Mouse (Mus musculus) spleen, adult 10 weeks (tissue): ENCODE results near the gene St6galnac6. TPM values are rescaled to one million over a fixed set of nuclear protein-coding genes. Genes with fewer than 3 reads are reported as not detected.

ENCODE experiments used
- polyA plus RNA-seq: library from polyadenylated mRNA; stranded (reverse); fragments of 350-450 nt; fragmentation: Illumina TruSeq; extraction: RNeasy Lipid Tissue Mini Kit (QIAGEN cat#74804); gene quantifications from one replicate; pipeline ENCODE4 v1.2.3, GENCODE M21; 2015; ENCODE audit warnings: low replicate concordance; ENCODE audit not compliant: insufficient read depth

Gene St6galnac6
- 11.3 TPM for polyA plus RNA-seq

GRCm38 (mm10) chr2:32599409-32599808, at the start of gene St6galnac6:
Gene St6galnac6, plus strand, starts transcription at chr2:32599709.

GRCm38 (mm10) chr2:32570698-32571494, 28.6 kb upstream of the St6galnac6 start, which contains the start of gene Dpm2:
Gene Dpm2, plus strand, starts transcription at chr2:32570858.

GRCm38 (mm10) chr2:32574497-32574896, 25.0 kb upstream of the St6galnac6 start, which contains the start of gene Pip5kl1:
Gene Pip5kl1, plus strand, starts transcription at chr2:32574797.

GRCm38 (mm10) chr2:32575586-32576160, 23.8 kb upstream of the St6galnac6 start, which contains the start of gene 9430097D07Rik:
Gene 9430097D07Rik, minus strand, starts transcription at chr2:32575684.

DNA sequence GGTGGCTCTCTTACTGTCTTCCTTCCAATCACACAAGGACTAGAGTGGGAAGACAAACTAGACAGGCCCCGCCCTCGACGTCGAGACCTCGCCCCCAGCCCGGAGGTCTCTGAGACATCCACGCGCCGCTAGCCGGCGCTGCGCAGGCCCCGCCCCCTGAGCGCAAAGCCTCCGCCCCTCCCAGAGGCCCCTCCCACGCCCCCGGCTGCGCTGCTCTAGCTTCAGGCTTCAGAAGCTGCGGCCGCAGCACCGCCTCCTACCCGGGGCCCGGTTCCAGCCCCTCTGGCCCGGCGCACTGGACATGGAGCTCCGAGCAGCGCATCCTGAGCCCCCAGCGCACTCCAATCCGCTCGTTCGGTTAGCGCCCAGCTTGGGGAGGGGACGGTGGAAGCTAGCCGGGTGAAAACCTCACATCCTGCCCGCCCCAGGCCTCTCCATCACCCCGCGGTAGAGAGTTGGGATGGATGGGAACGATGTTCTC, 12.6 kb upstream of the St6galnac6 start, which contains the start of gene St6galnac4:
Gene St6galnac4 (plus strand): TSS at position 225 of the 481 bp plus-strand sequence.

GRCm38 (mm10) chr2:32621517-32621859, 22.0 kb downstream of the St6galnac6 start, which contains the start of gene Ak1:
Gene Ak1, plus strand, starts transcription at chr2:32621758.

GRCm38 (mm10) chr2:32646379-32647056, 47.0 kb downstream of the St6galnac6 start, which contains the start of gene Eng:
Gene Eng, plus strand, starts transcription at chr2:32646595.

Other genes starting within 250 kb of the St6galnac6 start
- gene Ciz1, start 247.4 kb upstream of the St6galnac6 start, polyA plus RNA-seq = 93.7 TPM
- gene Dnm1, start 246.4 kb upstream of the St6galnac6 start, polyA plus RNA-seq = 1.8 TPM
- 15.2 TPM for gene 1110008P14Rik, start 217.8 kb upstream of the St6galnac6 start, polyA plus RNA-seq
- gene Lcn2, start 211.5 kb upstream of the St6galnac6 start, polyA plus RNA-seq = 8.3 TPM
- gene Ptges2, start 203.8 kb upstream of the St6galnac6 start, polyA plus RNA-seq = 6.1 TPM
- 3.5 TPM for gene Naif1, start 149.3 kb upstream of the St6galnac6 start, polyA plus RNA-seq
- gene Slc25a25, start 148.3 kb upstream of the St6galnac6 start, polyA plus RNA-seq = 8.4 TPM
- gene Fam102a, start 64.4 kb upstream of the St6galnac6 start, polyA plus RNA-seq = 28.0 TPM
- gene Dpm2, start 28.9 kb upstream of the St6galnac6 start, polyA plus RNA-seq = 56.7 TPM
- not detected for gene Pip5kl1, start 24.9 kb upstream of the St6galnac6 start, polyA plus RNA-seq
- gene 9430097D07Rik, start 24.0 kb upstream of the St6galnac6 start, polyA plus RNA-seq = 0.15 TPM
- 16.1 TPM for gene St6galnac4, start 12.6 kb upstream of the St6galnac6 start, polyA plus RNA-seq
- gene Ak1, start 22.0 kb downstream of the St6galnac6 start, polyA plus RNA-seq = 6.3 TPM
- 19.9 TPM for gene Eng, start 46.9 kb downstream of the St6galnac6 start, polyA plus RNA-seq
- gene Fpgs, start 104.4 kb downstream of the St6galnac6 start, polyA plus RNA-seq = 9.0 TPM
- gene Cdk9, start 113.4 kb downstream of the St6galnac6 start, polyA plus RNA-seq = 102 TPM
- 19.7 TPM for gene Sh2d3c, start 121.3 kb downstream of the St6galnac6 start, polyA plus RNA-seq
- not detected for gene 6330409D20Rik, start 141.3 kb downstream of the St6galnac6 start, polyA plus RNA-seq
- gene Tor2a, start 157.5 kb downstream of the St6galnac6 start, polyA plus RNA-seq = 12.6 TPM
- gene Ttc16, start 175.9 kb downstream of the St6galnac6 start, polyA plus RNA-seq = 0.12 TPM
- 2.1 TPM for gene Ptrh1, start 176.1 kb downstream of the St6galnac6 start, polyA plus RNA-seq
- gene Cfap157, start 184.7 kb downstream of the St6galnac6 start, polyA plus RNA-seq = not detected
- gene Stxbp1, start 247.5 kb downstream of the St6galnac6 start, polyA plus RNA-seq = 7.0 TPM